Mouse (Mus musculus) MEL (cell line): ENCODE results near the gene Urb2. TPM values are rescaled to one million over a fixed set of nuclear protein-coding genes. Genes with fewer than 3 reads are reported as not detected.

ENCODE experiments used
- DNase-seq: peaks from one replicate; pipeline ENCODE4 v3.0.0; 2011; ENCODE audit warnings: low read depth, low spot score
- H3K27ac ChIP-seq: 2 replicates; pipeline ENCODE4 v1.5.1; 2012; ENCODE audit warnings: low read depth, mild to moderate bottlenecking, control low read depth, low read length, moderate library complexity; ENCODE audit not compliant: control insufficient read depth
- H3K27me3 ChIP-seq, 2 experiments: fragments of 150-350 bp in 1 of 2; sonication (generic) in 1 of 2; 2 replicates each; pipeline ENCODE4 v1.6.1; 2012; ENCODE audit warnings: low read length in 2 of 2, mild to moderate bottlenecking in 2 of 2, improper control_type of control experiment in 1 of 2, moderate library complexity in 1 of 2; ENCODE audit not compliant: insufficient read depth in 2 of 2, control insufficient read depth in 1 of 2
- H3K36me3 ChIP-seq, 2 experiments: 2 replicates each; pipeline ENCODE4 v1.6.1; 2012 to 2014; ENCODE audit warnings: low read length in 2 of 2, improper control_type of control experiment in 1 of 2, inconsistent platforms in 1 of 2, mild to moderate bottlenecking in 1 of 2; ENCODE audit not compliant: insufficient read depth in 2 of 2, control insufficient read depth in 1 of 2
- H3K4me1 ChIP-seq, 2 experiments: fragments of 150-350 bp in 1 of 2; sonication (generic) in 1 of 2; 2 replicates each; pipeline ENCODE4 v1.6.1; 2012; ENCODE audit warnings: low read length in 2 of 2, improper control_type of control experiment in 1 of 2, mild to moderate bottlenecking in 1 of 2; ENCODE audit not compliant: insufficient read depth in 2 of 2, control insufficient read depth in 1 of 2
- H3K4me3 ChIP-seq, 2 experiments: fragments of 150-350 bp in 1 of 2; sonication (generic) in 1 of 2; 2 replicates each; pipeline ENCODE4 v1.5.1; 2012; ENCODE audit warnings: low read depth in 2 of 2, low read length in 2 of 2, mild to moderate bottlenecking in 2 of 2, moderate library complexity in 2 of 2, control low read depth in 1 of 2, improper control_type of control experiment in 1 of 2; ENCODE audit not compliant: control insufficient read depth in 1 of 2, insufficient read depth in 1 of 2
- H3K79me2 ChIP-seq: 2 replicates; pipeline ENCODE4 v1.6.1; 2012; ENCODE audit warnings: mild to moderate bottlenecking, low read length, moderate library complexity; ENCODE audit not compliant: control insufficient read depth, poor library complexity, insufficient read depth
- H3K9ac ChIP-seq: 2 replicates; pipeline ENCODE4 v1.6.1; 2012; ENCODE audit warnings: low read depth, mild to moderate bottlenecking, control low read depth, low read length, moderate library complexity; ENCODE audit not compliant: control insufficient read depth, poor library complexity, severe bottlenecking
- H3K9me3 ChIP-seq: fragments of 150-350 bp; sonication (generic); replicated peaks from 2 replicates; pipeline ENCODE4 v1.6.1; 2012; ENCODE audit warnings: mild to moderate bottlenecking, low read length, improper control_type of control experiment, moderate library complexity; ENCODE audit not compliant: insufficient read depth
- BHLHE40 ChIP-seq: IDR thresholded peaks from 2 replicates; pipeline ENCODE4 v1.6.1; 2012; ENCODE audit warnings: low read depth, mild to moderate bottlenecking, inconsistent platforms, low read length, improper control_type of control experiment, borderline replicate concordance
- CHD1 ChIP-seq: IDR thresholded peaks from 2 replicates; pipeline ENCODE4 v1.6.1; 2012; ENCODE audit warnings: low read depth, mild to moderate bottlenecking, inconsistent platforms, low read length, improper control_type of control experiment
- CTCF ChIP-seq, 3 experiments: IDR thresholded peaks in 2 of 3; conservative IDR thresholded peaks in 1 of 3; 2 replicates each; pipeline ENCODE4 v1.5.1; 2011 to 2012; ENCODE audit warnings: low read length in 3 of 3, low read depth in 2 of 3, mild to moderate bottlenecking in 2 of 3, improper control_type of control experiment in 1 of 3, inconsistent platforms in 1 of 3, mixed read lengths in 1 of 3, moderate library complexity in 1 of 3; ENCODE audit not compliant: control insufficient read depth in 1 of 3, insufficient read depth in 1 of 3, poor library complexity in 1 of 3, severe bottlenecking in 1 of 3
- E2F4 ChIP-seq: IDR thresholded peaks from 2 replicates; pipeline ENCODE4 v1.6.1; 2011; ENCODE audit warnings: low read depth, low read length, improper control_type of control experiment, borderline replicate concordance
- ELF1 ChIP-seq: IDR thresholded peaks from 2 replicates; pipeline ENCODE4 v1.6.1; 2014; ENCODE audit warnings: low read depth, mild to moderate bottlenecking, inconsistent platforms, low read length, improper control_type of control experiment, moderate library complexity
- EP300 ChIP-seq, 2 experiments: IDR thresholded peaks; 2 replicates each; pipeline ENCODE4 v1.6.1; 2011; ENCODE audit warnings: improper control_type of control experiment in 2 of 2, low read length in 2 of 2, low read depth in 1 of 2, mild to moderate bottlenecking in 1 of 2
- ETS1 ChIP-seq: IDR thresholded peaks from 2 replicates; pipeline ENCODE4 v1.6.1; 2012; ENCODE audit warnings: low read depth, mild to moderate bottlenecking, inconsistent platforms, low read length, improper control_type of control experiment, moderate library complexity
- GABPA ChIP-seq: IDR thresholded peaks from 2 replicates; pipeline ENCODE4 v1.6.1; 2012; ENCODE audit warnings: low read depth, mild to moderate bottlenecking, inconsistent platforms, low read length, improper control_type of control experiment, moderate library complexity
- GATA1 ChIP-seq: IDR thresholded peaks from 2 replicates; pipeline ENCODE4 v1.6.1; 2011; ENCODE audit warnings: low read depth, low read length, improper control_type of control experiment
- KAT2A ChIP-seq: conservative IDR thresholded peaks from 2 replicates; pipeline ENCODE4 v1.6.1; 2012; ENCODE audit warnings: low read depth, low read length, improper control_type of control experiment, inconsistent platforms
- MAFK ChIP-seq: IDR thresholded peaks from 2 replicates; pipeline ENCODE4 v1.6.1; 2011; ENCODE audit warnings: low read depth, mild to moderate bottlenecking, low read length, improper control_type of control experiment, borderline replicate concordance
- MAZ ChIP-seq: IDR thresholded peaks from 2 replicates; pipeline ENCODE4 v1.6.1; 2012; ENCODE audit warnings: low read depth, mild to moderate bottlenecking, inconsistent platforms, low read length, improper control_type of control experiment
- MEF2A ChIP-seq: IDR thresholded peaks from 2 replicates; pipeline ENCODE4 v1.6.1; 2014; ENCODE audit warnings: low read depth, mild to moderate bottlenecking, inconsistent platforms, low read length, improper control_type of control experiment; ENCODE audit not compliant: poor library complexity, insufficient replicate concordance, severe bottlenecking; ENCODE audit errors: extremely low read depth
- MYB ChIP-seq: IDR thresholded peaks from 2 replicates; pipeline ENCODE4 v1.6.1; 2011; ENCODE audit warnings: mild to moderate bottlenecking, low read depth, low read length, improper control_type of control experiment
- MYC ChIP-seq: IDR thresholded peaks from 2 replicates; pipeline ENCODE4 v1.6.1; 2011; ENCODE audit warnings: low read depth, mild to moderate bottlenecking, low read length, improper control_type of control experiment, moderate library complexity
- NELFE ChIP-seq: IDR thresholded peaks from 2 replicates; pipeline ENCODE4 v1.6.1; 2011; ENCODE audit warnings: low read depth, low read length, improper control_type of control experiment
- NRF1 ChIP-seq: IDR thresholded peaks from 2 replicates; pipeline ENCODE4 v1.6.1; 2014; ENCODE audit warnings: low read depth, mild to moderate bottlenecking, inconsistent platforms, low read length, improper control_type of control experiment, moderate library complexity; ENCODE audit not compliant: poor library complexity, insufficient read depth, severe bottlenecking
- POLR2A ChIP-seq, 2 experiments: IDR thresholded peaks; 2 replicates each; pipeline ENCODE4 v1.6.1; 2011 to 2012; ENCODE audit warnings: low read length in 2 of 2, mild to moderate bottlenecking in 2 of 2, control low read depth in 1 of 2, improper control_type of control experiment in 1 of 2, low read depth in 1 of 2, moderate library complexity in 1 of 2; ENCODE audit not compliant: control insufficient read depth in 1 of 2, insufficient read depth in 1 of 2, poor library complexity in 1 of 2
- RAD21 ChIP-seq: IDR thresholded peaks from 2 replicates; pipeline ENCODE4 v1.6.1; 2011; ENCODE audit warnings: mild to moderate bottlenecking, low read depth, low read length, improper control_type of control experiment
- RCOR1 ChIP-seq: IDR thresholded peaks from 2 replicates; pipeline ENCODE4 v1.6.1; 2012; ENCODE audit warnings: low read depth, mild to moderate bottlenecking, inconsistent platforms, low read length, improper control_type of control experiment
- SMC3 ChIP-seq: IDR thresholded peaks from 2 replicates; pipeline ENCODE4 v1.6.1; 2011; ENCODE audit warnings: low read depth, low read length, improper control_type of control experiment
- TAL1 ChIP-seq: IDR thresholded peaks from 2 replicates; pipeline ENCODE4 v1.6.1; 2012; ENCODE audit warnings: mild to moderate bottlenecking, inconsistent platforms, low read length, moderate library complexity, mixed read lengths
- TBP ChIP-seq: IDR thresholded peaks from 2 replicates; pipeline ENCODE4 v1.8.0; 2011; ENCODE audit warnings: low read depth, low read length, improper control_type of control experiment
- UBTF ChIP-seq: IDR thresholded peaks from 2 replicates; pipeline ENCODE4 v1.6.1; 2012; ENCODE audit warnings: low read depth, mild to moderate bottlenecking, inconsistent platforms, low read length, improper control_type of control experiment, moderate library complexity, borderline replicate concordance; ENCODE audit not compliant: insufficient read depth
- USF1 ChIP-seq: IDR thresholded peaks from 2 replicates; pipeline ENCODE4 v1.6.1; 2014; ENCODE audit warnings: low read depth, mild to moderate bottlenecking, inconsistent platforms, low read length, improper control_type of control experiment, moderate library complexity
- ZC3H11A ChIP-seq: IDR thresholded peaks from 2 replicates; pipeline ENCODE4 v1.6.1; 2012; ENCODE audit warnings: low read depth, mild to moderate bottlenecking, inconsistent platforms, low read length, improper control_type of control experiment
- ZKSCAN1 ChIP-seq: IDR thresholded peaks from 2 replicates; pipeline ENCODE4 v1.6.1; 2012; ENCODE audit warnings: low read depth, mild to moderate bottlenecking, inconsistent platforms, low read length, improper control_type of control experiment, moderate library complexity
- ZNF384 ChIP-seq: IDR thresholded peaks from 2 replicates; pipeline ENCODE4 v1.6.1; 2012; ENCODE audit warnings: low read depth, mild to moderate bottlenecking, inconsistent platforms, low read length, improper control_type of control experiment
- polyA plus RNA-seq, 2 experiments: library from polyadenylated mRNA; stranded (reverse) in 1 of 2; unstranded in 1 of 2; fragments of >175 nt in 1 of 2; fragments of >200 nt in 1 of 2; gene quantifications; 2 replicates each; pipeline versions ENCODE4 v1.2.1 to v1.2.4; 2012; ENCODE audit warnings: low replicate concordance in 2 of 2, low read depth in 1 of 2; ENCODE audit not compliant: insufficient read length in 2 of 2, insufficient read depth in 1 of 2, missing spikeins in 1 of 2
- total RNA-seq: library from RNA; depleted of rRNA; stranded (reverse); fragments of 300-350 nt; gene quantifications from 2 replicates; pipeline ENCODE4 v1.2.3, GENCODE M21; 2012

Urb2 gene
- total and polyA plus RNA-seq, 3 experiments: 31.6 to 82.4 (median 39.7) TPM

DNA sequence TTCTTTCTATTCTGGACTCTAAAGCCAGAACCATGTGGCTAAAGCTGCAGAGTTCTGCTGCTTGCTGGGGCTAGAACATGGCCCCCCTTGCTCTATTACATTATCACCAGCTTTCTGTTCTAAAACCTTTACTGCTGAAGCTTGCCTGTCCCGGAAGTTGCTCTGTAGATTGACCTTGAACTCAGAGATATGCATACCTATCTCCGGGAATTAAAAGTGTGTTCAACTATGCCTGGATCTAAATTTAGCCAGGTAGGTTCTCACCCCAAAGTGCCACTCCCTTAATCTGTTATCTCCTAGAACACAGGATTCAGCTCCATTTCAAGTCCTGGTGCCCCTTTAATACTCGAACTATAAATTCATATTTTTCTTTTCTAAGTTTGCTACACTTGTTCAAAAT lies 9.7 kb upstream of the Urb2 start:
- no peak for DNase-seq
- H3K79me2 ChIP-seq: peaks cover 57% of the 10 kb centered on the region
- H3K9me3 ChIP-seq: no peaks in the 10 kb centered on the region
- peaks cover 18 to 27% of the 10 kb centered on the region in 2 experiments for H3K36me3 ChIP-seq
- H3K27me3 ChIP-seq: no peaks in the 10 kb centered on the region
- TF ChIP-seq BHLHE40: no peak
- no peak for TF ChIP-seq CTCF (IDR thresholded peaks at IDR 0.05 in 2 of 3, conservative IDR thresholded peaks at IDR 0.05 in 1 of 3; ENCODE audit: control insufficient read depth in 1 of 3, insufficient read depth in 1 of 3, low read depth in 2 of 3, low read length in 3 of 3, poor library complexity in 1 of 3, severe bottlenecking in 1 of 3)
- no peak for TF ChIP-seq ZNF384
- TF ChIP-seq USF1: no peak
- TF ChIP-seq TAL1: no peak
- TF ChIP-seq MAZ: no peak
- no peak for TF ChIP-seq ZC3H11A
- TF ChIP-seq ELF1: no peak
- TF ChIP-seq MYC: no peak
- no peak for TF ChIP-seq GATA1
- no peak for TF ChIP-seq ETS1
- TF ChIP-seq POLR2A (IDR thresholded peaks at IDR 0.05; ENCODE audit: control insufficient read depth in 1 of 2, insufficient read depth in 1 of 2, low read depth in 1 of 2, low read length in 2 of 2, poor library complexity in 1 of 2): no peak
- no peak for TF ChIP-seq RAD21
- TF ChIP-seq GABPA: no peak
- no peak for TF ChIP-seq ZKSCAN1
- TF ChIP-seq RCOR1: no peak
- TF ChIP-seq SMC3: no peak
- no peak for TF ChIP-seq NELFE
- TF ChIP-seq CHD1: no peak
- no peak for TF ChIP-seq MEF2A
- TF ChIP-seq, all 39 proteins: peak for 0
- no peak overlapping the region for H3K4me3 ChIP-seq
- H3K9ac ChIP-seq: no peak overlapping the region
- no peak overlapping the region for H3K27ac ChIP-seq
- H3K4me1 ChIP-seq: peaks cover 3% of the 10 kb centered on the region in 2 experiments; a peak in 1 of 4 replicates

GRCm38 (mm10) chr8:124011989-124012586 lies 9.2 kb upstream of the Urb2 start:
- H3K9ac ChIP-seq: no peak overlapping the region

More at GRCm38 (mm10) chr8:124011989-124012586, 9.2 kb upstream of the Urb2 start:
- H3K27me3 ChIP-seq: no peaks in the 10 kb centered on the region
- peaks cover 22 to 23% of the 10 kb centered on the region in 2 experiments for H3K36me3 ChIP-seq
- peaks cover 3 to 5% of the 10 kb centered on the region in 2 experiments; a peak in 1 of 4 replicates for H3K4me1 ChIP-seq
- no peak overlapping the region for H3K27ac ChIP-seq
- DNase-seq: no peak
- H3K79me2 ChIP-seq: peaks cover 62% of the 10 kb centered on the region
- H3K4me3 ChIP-seq: no peak overlapping the region
- TF ChIP-seq ZKSCAN1: no peak
- TF ChIP-seq CHD1: no peak
- TF ChIP-seq RCOR1: no peak
- TF ChIP-seq TBP: no peak
- TF ChIP-seq EP300 (IDR thresholded peaks at IDR 0.05; ENCODE audit: low read depth in 1 of 2, low read length in 2 of 2): no peak
- TF ChIP-seq KAT2A: no peak
- TF ChIP-seq SMC3: no peak
- TF ChIP-seq MYB: no peak
- TF ChIP-seq ZNF384: no peak
- TF ChIP-seq NELFE: no peak
- no peak for TF ChIP-seq NRF1
- TF ChIP-seq TAL1: no peak
- TF ChIP-seq E2F4: no peak
- no peak for TF ChIP-seq UBTF
- no peak for TF ChIP-seq MAFK
- no peaks in the 10 kb centered on the region for H3K9me3 ChIP-seq
